Mouse (Mus musculus): Measurements from ENCODE around the gene Fam214b. TPM values are rescaled to one million over a fixed set of nuclear protein-coding genes. Genes with fewer than 3 reads are reported as not detected.

The Fam214b gene
- polyA plus RNA-seq, 1 experiment from 2014 or later, result 10.7 TPM

DNA sequence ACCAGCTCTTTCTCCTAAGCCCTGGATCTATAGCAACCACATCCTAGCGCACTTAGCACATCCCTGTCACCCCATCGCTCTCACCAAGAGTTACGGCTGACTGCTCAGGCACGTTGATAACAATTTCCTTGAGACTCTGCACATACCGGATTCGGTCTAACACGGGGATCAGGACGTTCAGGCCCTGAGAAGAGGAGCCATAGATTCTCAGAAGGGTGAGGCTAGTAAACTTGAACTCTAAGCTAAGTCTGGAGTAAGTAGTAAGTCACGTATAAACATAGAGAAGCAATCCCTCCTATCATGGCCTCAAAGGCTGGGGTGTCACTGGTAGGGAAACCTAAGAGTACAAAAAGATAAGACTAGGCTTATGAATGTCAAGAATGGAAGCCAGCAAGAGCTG, 15.7 kb downstream of the Fam214b start:
- Histone ChIP-seq H3K4me3 (ENCODE audit: low read depth, low read length) (peak overlapping the region; percentile 58), H3K27me3 (replicated peaks; ENCODE audit: insufficient read depth, low read length) (no peaks in the 10 kb centered on the region), H3K9me3 (ENCODE audit: low read length) (no peaks in the 10 kb centered on the region), H3K4me2 (replicated peaks; ENCODE audit: low read depth, low read length) (peak overlapping the region; percentile 82), H3K9ac (replicated peaks; ENCODE audit: low read depth) (peak overlapping the region; percentile 91), H3K4me1 (ENCODE audit: insufficient read depth, low read depth, low read length) (no peaks in the 10 kb centered on the region), H3K36me3 (ENCODE audit: insufficient read depth, low read length) (peaks cover 33% of the 10 kb centered on the region), H3K27ac (ENCODE audit: low read length) (peak overlapping the region; percentile 87)
- ATAC-seq (no peak), DNase-seq (ENCODE audit: low spot score) (no peak)
- TF ChIP-seq EP300 (IDR thresholded peaks at IDR 0.05) (no peak), CTCF (IDR thresholded peaks at IDR 0.05) (no peak)
- WGBS, result 56% methylated on average over 9 of the region's 9 CpGs

DNA sequence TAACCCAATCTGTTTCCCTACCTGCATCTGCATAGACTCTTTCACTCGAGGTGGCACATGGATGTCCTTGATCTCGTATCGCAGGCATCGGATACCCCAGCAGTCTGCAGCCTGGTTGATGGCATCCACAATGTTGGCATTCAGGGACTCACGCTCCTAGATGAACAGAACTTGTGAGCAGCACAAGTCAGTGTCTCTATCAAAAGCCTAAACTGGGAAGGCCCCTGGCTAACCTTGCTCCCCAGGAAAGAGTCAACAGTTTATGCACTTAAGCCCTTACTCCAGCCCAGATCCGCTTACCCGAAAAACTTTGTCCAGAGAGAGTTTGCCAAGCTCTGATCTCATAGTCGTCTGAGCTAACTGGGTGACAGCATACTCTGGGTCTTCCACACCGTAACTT, 16.3 kb downstream of the Fam214b start:
- H3K4me1 ChIP-seq (ENCODE audit: insufficient read depth, low read depth, low read length), result peaks cover 5% of the 10 kb centered on the region; the same call in 1 of the 2 replicates
- DNase-seq (ENCODE audit: low spot score), result no peak
- H3K36me3 ChIP-seq (ENCODE audit: insufficient read depth, low read length), result peaks cover 30% of the 10 kb centered on the region
- H3K27ac ChIP-seq (ENCODE audit: low read length), result no peak overlapping the region
- H3K9me3 ChIP-seq (ENCODE audit: low read length), result no peaks in the 10 kb centered on the region
- no peaks in the 10 kb centered on the region for H3K27me3 ChIP-seq (replicated peaks; ENCODE audit: insufficient read depth, low read length)
- H3K9ac ChIP-seq (replicated peaks; ENCODE audit: low read depth), result no peak overlapping the region
- TF ChIP-seq CTCF (IDR thresholded peaks at IDR 0.05) (no peak), EP300 (IDR thresholded peaks at IDR 0.05) (no peak)
- no peak for ATAC-seq
- WGBS, result 90% methylated on average over 9 of the region's 9 CpGs
- H3K4me3 ChIP-seq (ENCODE audit: low read depth, low read length), result no peak overlapping the region
- H3K4me2 ChIP-seq (replicated peaks; ENCODE audit: low read depth, low read length), result no peak overlapping the region

DNA sequence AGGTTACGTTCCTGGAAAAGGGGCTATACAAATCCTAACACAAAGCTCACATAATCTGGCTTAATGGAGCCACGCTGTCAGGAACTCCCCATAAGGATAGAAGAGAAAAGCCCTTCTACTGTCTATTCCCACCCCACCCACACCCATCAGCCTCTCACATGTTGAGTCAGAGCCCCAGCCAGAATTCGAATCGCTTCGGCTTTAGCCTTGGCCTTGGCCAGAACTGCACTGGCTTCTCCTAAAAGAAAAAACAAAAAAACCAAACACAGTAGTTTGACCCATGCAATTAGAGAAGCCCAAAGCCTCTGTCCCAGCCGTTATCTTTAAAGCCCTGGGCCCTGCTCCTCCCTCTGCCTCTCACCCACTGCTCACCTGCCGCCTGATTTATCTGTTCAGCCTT, 16.9 kb downstream of the Fam214b start:
- Histone ChIP-seq H3K9ac (replicated peaks; ENCODE audit: low read depth) (no peak overlapping the region), H3K4me2 (replicated peaks; ENCODE audit: low read depth, low read length) (no peak overlapping the region), H3K9me3 (ENCODE audit: low read length) (no peaks in the 10 kb centered on the region), H3K27ac (ENCODE audit: low read length) (no peak overlapping the region), H3K27me3 (replicated peaks; ENCODE audit: insufficient read depth, low read length) (no peaks in the 10 kb centered on the region), H3K4me1 (ENCODE audit: insufficient read depth, low read depth, low read length) (peaks cover 7% of the 10 kb centered on the region; the same call in 1 of the 2 replicates), H3K4me3 (ENCODE audit: low read depth, low read length) (no peak overlapping the region), H3K36me3 (ENCODE audit: insufficient read depth, low read length) (peaks cover 23% of the 10 kb centered on the region)
- WGBS, result 97% methylated on average over 7 of the region's 7 CpGs
- TF ChIP-seq CTCF (IDR thresholded peaks at IDR 0.05) (no peak), EP300 (IDR thresholded peaks at IDR 0.05) (no peak)
- ATAC-seq, result no peak
- no peak for DNase-seq (ENCODE audit: low spot score)

DNA sequence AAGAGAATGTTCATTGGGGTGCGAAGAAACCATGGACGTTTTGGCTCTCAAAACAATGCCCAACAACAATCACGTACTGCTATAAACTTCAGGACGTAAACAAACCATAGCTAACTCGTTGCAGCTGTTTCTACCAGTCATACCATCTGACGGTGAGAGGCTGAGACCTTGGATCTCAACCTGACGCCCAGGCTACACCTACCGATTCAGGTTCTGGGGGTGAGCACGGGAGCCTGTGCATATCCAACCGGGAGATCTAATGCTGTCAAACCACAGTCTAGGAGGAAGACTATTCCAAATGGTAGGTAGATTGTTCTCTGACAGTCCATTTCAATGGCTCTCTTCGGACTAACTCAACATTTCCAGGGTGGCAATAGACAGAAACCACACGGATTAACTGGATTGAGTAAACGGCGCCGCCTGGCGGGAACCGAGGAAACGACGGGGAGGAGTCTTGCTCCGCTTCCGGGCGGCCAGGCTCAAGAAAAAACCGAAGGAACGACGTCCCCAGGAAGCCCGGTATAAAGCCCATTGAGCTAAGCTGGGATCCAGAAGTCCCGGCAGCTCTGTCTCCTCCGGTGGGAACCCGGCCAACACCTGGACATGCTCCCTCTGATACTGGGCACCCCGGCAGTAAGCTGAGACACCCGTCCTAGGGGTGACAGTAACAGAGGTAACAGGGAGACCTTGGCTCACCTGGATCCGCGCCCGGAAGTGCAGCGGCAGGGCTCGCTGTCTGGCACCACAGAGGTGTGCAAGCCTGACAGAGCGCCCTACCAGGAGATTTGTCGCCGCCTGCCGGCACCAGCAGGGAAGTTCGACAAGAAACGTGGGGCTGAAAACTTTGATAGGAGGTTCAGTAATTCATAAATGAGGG, 20.7 kb downstream of the Fam214b start, which contains the start of gene Pigo:
Gene Pigo, minus strand, starts transcription at position 736 of the 877 bp plus-strand sequence.
- H3K27ac ChIP-seq (ENCODE audit: low read length), result peak within 1 kb of the TSS; percentile 91
- 6% methylated on average over 42 of the region's 42 CpGs for WGBS
- peak; percentile 98 for DNase-seq (ENCODE audit: low spot score)
- H3K9me3 ChIP-seq (ENCODE audit: low read length), result no peaks in the 10 kb centered on the region
- peak; percentile 95 for ATAC-seq
- no peaks in the 10 kb centered on the region for H3K27me3 ChIP-seq (replicated peaks; ENCODE audit: insufficient read depth, low read length)
- peak within 1 kb of the TSS; percentile 53 for H3K9ac ChIP-seq (replicated peaks; ENCODE audit: low read depth)
- peaks cover 24% of the 10 kb centered on the region for H3K36me3 ChIP-seq (ENCODE audit: insufficient read depth, low read length)
- H3K4me3 ChIP-seq (ENCODE audit: low read depth, low read length), result peak within 1 kb of the TSS; percentile 56
- TF ChIP-seq EP300 (IDR thresholded peaks at IDR 0.05) (peak; percentile 56; the same call in 1 of the 2 replicates), CTCF (IDR thresholded peaks at IDR 0.05) (peak; percentile 90)
- H3K4me2 ChIP-seq (replicated peaks; ENCODE audit: low read depth, low read length), result peak within 1 kb of the TSS; percentile 65
- peaks cover 7% of the 10 kb centered on the region; the same call in 1 of the 2 replicates for H3K4me1 ChIP-seq (ENCODE audit: insufficient read depth, low read depth, low read length)

DNA sequence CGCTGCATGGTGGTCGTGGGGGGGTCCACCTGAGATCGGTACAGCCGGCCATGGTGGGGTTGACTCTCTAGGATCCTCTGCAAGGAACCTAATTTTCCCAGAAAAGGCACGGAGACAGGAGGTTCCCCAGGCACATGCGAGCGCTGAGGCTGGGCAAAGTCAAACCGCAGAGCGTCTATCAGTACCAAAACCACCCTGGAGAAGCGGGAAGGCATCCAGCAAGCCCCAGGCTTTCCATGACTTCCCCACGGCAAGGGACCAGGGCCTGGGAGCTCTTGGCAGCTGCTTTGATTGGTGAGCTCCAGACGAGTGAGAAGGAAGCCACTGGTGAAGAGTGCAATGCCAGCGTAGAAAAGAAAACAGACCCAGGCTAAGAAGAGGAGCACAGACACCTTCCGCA, 21.3 kb downstream of the Fam214b start:
- H3K4me3 ChIP-seq (ENCODE audit: low read depth, low read length), result peak overlapping the region; percentile 56
- no peaks in the 10 kb centered on the region for H3K27me3 ChIP-seq (replicated peaks; ENCODE audit: insufficient read depth, low read length)
- peak overlapping the region; percentile 65 for H3K4me2 ChIP-seq (replicated peaks; ENCODE audit: low read depth, low read length)
- H3K36me3 ChIP-seq (ENCODE audit: insufficient read depth, low read length), result peaks cover 24% of the 10 kb centered on the region
- H3K9ac ChIP-seq (replicated peaks; ENCODE audit: low read depth), result peak overlapping the region; percentile 53
- TF ChIP-seq EP300 (IDR thresholded peaks at IDR 0.05), result no peak
- TF ChIP-seq CTCF (IDR thresholded peaks at IDR 0.05), result no peak
- 75% methylated on average over 14 of the region's 14 CpGs for WGBS
- DNase-seq (ENCODE audit: low spot score) (no peak), ATAC-seq (no peak)
- H3K9me3 ChIP-seq (ENCODE audit: low read length), result no peaks in the 10 kb centered on the region
- H3K4me1 ChIP-seq (ENCODE audit: insufficient read depth, low read depth, low read length), result peaks cover 7% of the 10 kb centered on the region; the same call in 1 of the 2 replicates
- peak overlapping the region; percentile 91 for H3K27ac ChIP-seq (ENCODE audit: low read length)

DNA sequence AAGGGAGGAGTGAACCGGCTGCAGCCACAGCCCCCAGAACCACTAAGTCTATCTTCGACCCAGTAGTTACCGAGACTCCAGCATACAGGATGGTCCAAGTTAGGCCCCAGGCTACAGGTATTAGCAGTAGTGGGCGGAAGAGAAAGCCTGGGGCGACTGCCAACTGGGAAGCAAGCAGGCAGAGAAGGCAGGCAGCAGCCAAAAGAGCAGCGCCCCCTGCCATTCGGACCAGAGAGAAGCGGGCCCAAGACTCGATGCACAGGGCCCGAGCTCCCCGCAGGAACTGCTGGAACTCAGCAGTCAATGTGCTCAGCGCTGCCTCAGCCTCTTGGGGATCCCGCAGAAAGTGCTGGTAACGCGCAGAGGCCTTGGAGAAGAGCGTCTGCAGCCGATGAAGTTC, 24.7 kb downstream of the Fam214b start:
- peaks cover 10% of the 10 kb centered on the region for H3K36me3 ChIP-seq (ENCODE audit: insufficient read depth, low read length)
- H3K4me2 ChIP-seq (replicated peaks; ENCODE audit: low read depth, low read length), result no peak overlapping the region

More for the DNA sequence above, 24.7 kb downstream of the Fam214b start:
- Histone ChIP-seq H3K9me3 (ENCODE audit: low read length) (no peaks in the 10 kb centered on the region), H3K27me3 (replicated peaks; ENCODE audit: insufficient read depth, low read length) (no peaks in the 10 kb centered on the region), H3K4me1 (ENCODE audit: insufficient read depth, low read depth, low read length) (peaks cover 7% of the 10 kb centered on the region; the same call in 1 of the 2 replicates), H3K9ac (replicated peaks; ENCODE audit: low read depth) (no peak overlapping the region), H3K27ac (ENCODE audit: low read length) (no peak overlapping the region), H3K4me3 (ENCODE audit: low read depth, low read length) (no peak overlapping the region)
- no peak for DNase-seq (ENCODE audit: low spot score)
- 74% methylated on average over 17 of the region's 17 CpGs for WGBS
- no peak for ATAC-seq
- TF ChIP-seq CTCF (IDR thresholded peaks at IDR 0.05) (no peak), EP300 (IDR thresholded peaks at IDR 0.05) (no peak)
